Mouse (Mus musculus): ENCODE data around the gene Pnlip. TPM values are rescaled to one million over a fixed set of nuclear protein-coding genes. Genes with fewer than 3 reads are reported as not detected.

The Pnlip gene
- polyA plus RNA-seq, 1 experiment from 2014 or later: not detected

DNA sequence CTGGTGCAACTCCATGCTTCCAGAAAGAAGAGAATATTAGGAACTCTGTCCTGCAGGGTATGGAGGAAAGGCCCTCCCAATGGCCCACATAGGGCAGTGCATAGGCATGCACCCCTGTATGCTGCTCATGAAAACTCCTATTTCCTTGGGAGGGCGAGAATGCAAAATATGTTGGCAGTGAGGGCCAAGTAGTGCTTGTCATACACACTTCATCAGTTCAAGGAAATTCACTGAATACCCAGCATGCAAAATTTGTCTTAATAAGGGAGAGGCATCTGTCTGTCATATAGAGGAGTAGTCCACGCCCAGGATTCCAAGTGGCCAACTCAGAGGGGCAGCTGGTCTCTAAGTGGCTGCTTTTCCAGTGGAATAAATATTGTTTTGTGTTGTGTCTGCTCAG is 11.0 kb downstream of the Pnlip start:
- no peak overlapping the region for H3K27ac ChIP-seq
- no peaks in the 10 kb centered on the region for H3K4me1 ChIP-seq
- no peak for ATAC-seq (ENCODE audit: low FRiP score, low read depth)
- H3K27me3 ChIP-seq: no peaks in the 10 kb centered on the region
- no peaks in the 10 kb centered on the region for H3K36me3 ChIP-seq
- H3K4me3 ChIP-seq: no peak overlapping the region
- no peak overlapping the region for H3K9ac ChIP-seq
- H3K9me3 ChIP-seq: no peaks in the 10 kb centered on the region
- 79% methylated on average over 2 of the region's 2 CpGs for WGBS
- no peak overlapping the region for H3K4me2 ChIP-seq (replicated peaks)

DNA sequence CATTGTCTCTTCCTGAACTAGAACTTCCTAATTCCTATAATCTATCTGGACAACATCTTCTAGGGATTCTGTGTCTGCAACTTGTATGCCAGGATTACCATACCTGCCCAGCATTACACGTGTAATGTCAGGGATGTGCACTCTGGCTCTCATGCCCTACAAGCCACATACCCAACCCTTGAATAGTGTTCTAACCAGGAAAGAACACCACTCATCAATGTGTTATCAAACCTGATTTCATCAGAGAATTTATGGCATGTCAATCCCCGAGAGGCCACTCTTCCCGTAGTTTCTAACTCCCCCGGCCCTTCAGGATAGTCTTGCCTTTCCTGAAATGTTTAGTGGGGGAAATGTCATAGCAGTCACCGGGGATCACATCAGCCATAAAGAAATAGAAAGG is 12.6 kb downstream of the Pnlip start:
- Histone ChIP-seq H3K9me3 (no peaks in the 10 kb centered on the region), H3K4me3 (no peak overlapping the region), H3K36me3 (no peaks in the 10 kb centered on the region), H3K27me3 (no peaks in the 10 kb centered on the region), H3K4me2 (replicated peaks) (no peak overlapping the region), H3K9ac (no peak overlapping the region), H3K4me1 (no peaks in the 10 kb centered on the region), H3K27ac (no peak overlapping the region)
- no peak for ATAC-seq (ENCODE audit: low FRiP score, low read depth)
- WGBS: 80% methylated on average over 5 of the region's 5 CpGs

DNA sequence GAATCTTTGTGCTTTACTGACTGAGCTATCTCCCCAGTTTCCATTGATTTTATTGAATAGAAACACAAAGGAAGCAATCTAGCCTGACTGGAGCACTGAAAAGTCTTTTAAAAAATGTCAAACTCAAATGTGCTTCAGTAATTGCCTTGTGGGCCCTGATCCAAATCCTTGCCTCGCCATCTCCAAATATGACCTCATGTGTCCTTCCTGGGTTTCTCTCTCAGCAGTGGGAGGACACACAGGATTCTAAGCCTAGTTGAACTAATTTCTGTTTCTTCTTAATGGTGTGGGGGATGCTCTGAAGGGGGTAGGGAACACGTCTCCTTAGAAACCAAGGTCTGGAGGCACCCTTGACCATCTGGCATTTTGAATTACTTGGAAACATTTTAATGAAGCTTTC is 22.3 kb downstream of the Pnlip start:
- Histone ChIP-seq H3K4me3 (no peak overlapping the region), H3K27me3 (no peaks in the 10 kb centered on the region), H3K27ac (no peak overlapping the region), H3K36me3 (no peaks in the 10 kb centered on the region), H3K9me3 (no peaks in the 10 kb centered on the region), H3K9ac (no peak overlapping the region), H3K4me2 (replicated peaks) (no peak overlapping the region), H3K4me1 (no peaks in the 10 kb centered on the region)
- 48% methylated on average over 2 of the region's 2 CpGs for WGBS
- no peak for ATAC-seq (ENCODE audit: low FRiP score, low read depth)

DNA sequence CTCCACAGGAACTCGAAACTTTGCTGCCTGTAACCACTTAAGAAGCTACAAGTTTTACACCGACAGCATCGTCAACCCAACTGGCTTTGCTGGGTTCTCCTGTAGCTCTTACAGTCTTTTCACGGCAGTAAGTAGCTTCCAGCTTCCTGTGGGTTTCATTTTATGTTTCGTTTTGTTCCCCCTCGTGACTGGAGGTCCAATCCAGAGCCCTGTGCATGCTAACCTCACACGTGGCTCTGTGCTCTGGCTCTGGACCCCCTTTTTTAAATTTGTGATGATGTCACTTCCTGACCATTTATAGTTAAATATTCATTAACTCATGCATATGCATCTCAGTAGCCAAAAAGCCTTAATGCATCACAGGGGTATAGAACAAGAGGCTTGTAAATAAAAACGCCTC is 24.8 kb downstream of the Pnlip start:
- no peak for ATAC-seq (ENCODE audit: low FRiP score, low read depth)
- 21% methylated on average over 8 of the region's 8 CpGs for WGBS
- H3K9ac ChIP-seq: no peak overlapping the region
- no peaks in the 10 kb centered on the region for H3K4me1 ChIP-seq
- H3K4me2 ChIP-seq (replicated peaks): peak overlapping the region; percentile 34
- no peak overlapping the region for H3K27ac ChIP-seq
- no peak overlapping the region for H3K4me3 ChIP-seq
- no peaks in the 10 kb centered on the region for H3K9me3 ChIP-seq
- H3K36me3 ChIP-seq: no peaks in the 10 kb centered on the region
- no peaks in the 10 kb centered on the region for H3K27me3 ChIP-seq

DNA sequence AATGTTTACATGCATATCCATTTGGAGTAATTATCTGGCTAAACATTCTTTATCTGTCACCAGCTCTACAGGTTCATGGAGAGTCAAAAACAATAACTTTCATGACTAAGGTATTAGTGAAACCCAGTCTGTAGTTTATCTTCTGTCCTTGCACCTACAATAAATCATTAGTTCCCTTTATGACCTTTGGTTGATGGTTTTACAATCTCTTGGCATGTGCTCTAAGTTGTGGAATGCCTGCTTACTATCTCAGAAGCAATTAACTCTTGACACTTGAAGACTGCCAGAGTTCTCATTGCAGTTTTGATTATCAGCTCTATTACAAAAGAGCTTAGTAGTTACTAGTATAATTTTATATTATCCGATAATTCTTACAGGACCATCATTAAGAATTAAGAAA is 36.6 kb downstream of the Pnlip start:
- WGBS: 17% methylated on average over 1 of the region's 1 CpGs
- Histone ChIP-seq H3K36me3 (no peaks in the 10 kb centered on the region), H3K27ac (no peak overlapping the region), H3K4me1 (no peaks in the 10 kb centered on the region), H3K4me2 (replicated peaks) (no peak overlapping the region), H3K9ac (no peak overlapping the region), H3K4me3 (no peak overlapping the region), H3K9me3 (no peaks in the 10 kb centered on the region), H3K27me3 (no peaks in the 10 kb centered on the region)
- ATAC-seq (ENCODE audit: low FRiP score, low read depth): no peak

DNA sequence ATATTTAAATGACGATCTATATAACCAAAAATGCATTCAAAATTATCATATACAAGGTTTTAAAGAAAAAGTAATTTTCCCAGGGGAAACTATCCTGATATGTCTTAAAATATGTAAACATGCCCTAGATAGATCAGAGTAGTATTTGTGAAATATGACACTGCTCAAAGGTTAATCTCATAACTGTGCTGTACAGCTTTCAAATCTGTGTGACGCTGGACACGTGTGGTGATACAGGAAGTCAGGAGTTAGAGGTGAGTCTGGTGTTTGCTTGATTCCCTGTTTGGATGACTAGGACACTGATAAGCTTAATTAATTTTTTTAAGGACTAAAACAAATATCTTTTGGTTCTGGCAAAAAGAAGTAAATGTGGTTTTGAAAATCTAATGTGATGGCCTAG is 43.0 kb downstream of the Pnlip start:
- H3K9me3 ChIP-seq: no peaks in the 10 kb centered on the region
- no peaks in the 10 kb centered on the region for H3K4me1 ChIP-seq
- H3K4me2 ChIP-seq (replicated peaks): no peak overlapping the region
- ATAC-seq (ENCODE audit: low FRiP score, low read depth): no peak
- no peaks in the 10 kb centered on the region for H3K27me3 ChIP-seq
- 78% methylated on average over 3 of the region's 3 CpGs for WGBS
- H3K36me3 ChIP-seq: no peaks in the 10 kb centered on the region
- H3K27ac ChIP-seq: no peak overlapping the region
- no peak overlapping the region for H3K4me3 ChIP-seq
- H3K9ac ChIP-seq: no peak overlapping the region

DNA sequence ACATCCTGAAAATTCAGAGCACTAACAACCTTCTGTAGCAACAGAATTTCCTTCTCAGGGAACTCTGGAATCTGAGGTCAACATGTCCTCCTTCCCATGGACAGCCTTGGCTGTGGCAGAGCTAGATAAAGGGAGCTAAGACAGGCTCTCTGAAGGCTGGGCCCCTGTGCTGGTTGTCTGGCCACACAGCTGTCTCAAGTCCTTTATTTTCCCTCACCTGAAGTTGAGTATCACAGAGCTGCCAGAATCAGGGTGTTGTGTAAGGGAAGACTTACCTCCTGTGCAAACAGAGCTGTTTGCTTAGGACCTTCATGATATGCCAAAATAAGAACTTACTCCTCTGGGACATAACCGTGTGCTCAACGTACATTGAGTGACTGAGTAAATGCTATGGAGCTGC is 43.9 kb downstream of the Pnlip start:
- Histone ChIP-seq H3K4me2 (replicated peaks) (no peak overlapping the region), H3K27ac (no peak overlapping the region), H3K36me3 (no peaks in the 10 kb centered on the region), H3K27me3 (no peaks in the 10 kb centered on the region), H3K9me3 (no peaks in the 10 kb centered on the region), H3K4me3 (no peak overlapping the region), H3K4me1 (no peaks in the 10 kb centered on the region), H3K9ac (no peak overlapping the region)
- 63% methylated on average over 2 of the region's 2 CpGs for WGBS
- ATAC-seq (ENCODE audit: low FRiP score, low read depth): no peak

DNA sequence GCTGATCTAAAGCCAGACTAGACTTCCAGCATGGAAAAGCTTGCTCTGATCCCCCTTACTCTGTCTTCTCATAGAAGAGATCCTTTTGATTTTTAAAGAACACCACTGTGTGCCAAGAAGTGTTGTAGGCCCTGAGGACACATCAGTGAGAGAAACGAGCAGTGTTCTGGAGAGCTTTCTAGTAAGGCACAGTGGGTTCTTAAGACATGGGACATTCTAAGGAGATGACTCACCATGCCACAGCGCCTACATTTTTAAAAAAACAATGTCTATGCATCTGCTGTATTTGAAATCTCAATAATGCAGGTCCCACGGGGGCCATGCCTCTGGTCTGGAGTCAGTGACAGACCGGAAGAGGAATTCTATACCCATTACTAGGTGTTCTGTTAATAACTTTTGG is 52.3 kb downstream of the Pnlip start:
- no peak overlapping the region for H3K4me3 ChIP-seq
- no peak overlapping the region for H3K9ac ChIP-seq
- H3K27ac ChIP-seq: no peak overlapping the region
- no peak overlapping the region for H3K4me2 ChIP-seq (replicated peaks)
- H3K9me3 ChIP-seq: no peaks in the 10 kb centered on the region
- ATAC-seq (ENCODE audit: low FRiP score, low read depth): no peak
- WGBS: 76% methylated on average over 4 of the region's 4 CpGs
- H3K36me3 ChIP-seq: no peaks in the 10 kb centered on the region
- no peaks in the 10 kb centered on the region for H3K4me1 ChIP-seq
- no peaks in the 10 kb centered on the region for H3K27me3 ChIP-seq

DNA sequence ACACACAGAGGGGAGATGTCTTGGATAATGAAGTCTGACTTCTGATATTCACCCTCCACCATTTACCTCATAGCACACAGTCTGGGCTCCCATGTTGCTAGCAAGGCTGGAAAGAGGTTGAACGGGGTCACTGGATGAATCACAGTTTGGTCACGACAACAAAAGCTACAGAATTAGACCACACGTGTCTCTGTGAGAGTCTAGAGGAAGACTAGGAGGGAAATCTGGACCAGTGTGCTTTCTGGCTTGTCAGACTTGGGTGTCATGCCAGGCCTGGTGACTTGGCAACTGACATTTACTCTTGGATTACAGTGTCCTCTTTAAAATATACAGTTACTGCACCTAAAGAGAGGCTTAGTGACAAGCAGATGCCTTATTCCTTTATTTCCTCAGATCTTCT is 56.3 kb downstream of the Pnlip start:
- Histone ChIP-seq H3K27me3 (no peaks in the 10 kb centered on the region), H3K4me3 (no peak overlapping the region), H3K9me3 (no peaks in the 10 kb centered on the region), H3K4me2 (replicated peaks) (no peak overlapping the region), H3K27ac (no peak overlapping the region), H3K4me1 (no peaks in the 10 kb centered on the region), H3K36me3 (no peaks in the 10 kb centered on the region), H3K9ac (no peak overlapping the region)
- WGBS: 82% methylated on average over 3 of the region's 3 CpGs
- no peak for ATAC-seq (ENCODE audit: low FRiP score, low read depth)

DNA sequence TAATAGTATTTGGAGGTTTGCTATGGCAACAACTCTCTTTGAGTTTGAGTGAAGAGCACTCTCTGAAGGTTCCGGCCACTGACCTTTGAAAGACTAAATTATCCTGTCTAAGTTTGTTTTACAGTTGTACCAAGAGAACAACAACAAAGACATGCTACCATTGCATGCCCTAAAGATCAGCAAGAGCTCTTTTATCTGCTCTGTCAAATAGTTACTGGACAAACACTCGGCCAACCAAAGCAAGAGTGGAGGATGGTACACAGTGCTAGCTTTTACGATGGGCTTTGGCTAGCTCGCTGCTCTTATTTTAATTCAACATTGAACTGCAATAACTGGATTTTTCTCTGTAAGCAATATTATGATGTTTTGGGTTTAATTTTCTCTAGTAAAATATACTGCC is 65.6 kb downstream of the Pnlip start:
- no peaks in the 10 kb centered on the region for H3K4me1 ChIP-seq
- WGBS: 76% methylated on average over 4 of the region's 4 CpGs
- no peaks in the 10 kb centered on the region for H3K9me3 ChIP-seq
- H3K27ac ChIP-seq: no peak overlapping the region
- no peak overlapping the region for H3K9ac ChIP-seq
- H3K36me3 ChIP-seq: no peaks in the 10 kb centered on the region
- ATAC-seq (ENCODE audit: low FRiP score, low read depth): no peak
- H3K4me3 ChIP-seq: no peak overlapping the region
- no peak overlapping the region for H3K4me2 ChIP-seq (replicated peaks)
- H3K27me3 ChIP-seq: no peaks in the 10 kb centered on the region

DNA sequence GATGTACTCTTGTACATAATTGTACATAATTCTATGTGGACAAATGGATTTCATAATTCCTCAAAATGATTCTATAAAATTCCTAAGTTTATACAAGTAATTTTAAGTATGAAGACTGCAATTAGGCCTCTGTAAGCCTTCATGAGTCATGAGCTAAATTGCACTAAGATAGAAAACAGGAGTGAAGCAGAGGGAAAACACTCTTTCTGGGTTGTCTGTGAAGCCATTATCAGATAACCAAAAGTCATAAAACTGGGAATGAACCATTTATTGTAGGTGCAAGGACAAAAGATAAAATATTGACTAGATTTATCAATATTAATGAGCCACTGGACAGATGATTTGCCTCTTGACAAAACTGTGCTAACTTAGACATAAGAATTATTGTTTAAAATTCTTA is 68.1 kb downstream of the Pnlip start:
- no peak overlapping the region for H3K27ac ChIP-seq
- H3K4me2 ChIP-seq (replicated peaks): no peak overlapping the region
- no peaks in the 10 kb centered on the region for H3K9me3 ChIP-seq
- ATAC-seq (ENCODE audit: low FRiP score, low read depth): no peak
- no peaks in the 10 kb centered on the region for H3K4me1 ChIP-seq
- H3K4me3 ChIP-seq: no peak overlapping the region
- H3K36me3 ChIP-seq: no peaks in the 10 kb centered on the region
- no peaks in the 10 kb centered on the region for H3K27me3 ChIP-seq
- H3K9ac ChIP-seq: no peak overlapping the region

DNA sequence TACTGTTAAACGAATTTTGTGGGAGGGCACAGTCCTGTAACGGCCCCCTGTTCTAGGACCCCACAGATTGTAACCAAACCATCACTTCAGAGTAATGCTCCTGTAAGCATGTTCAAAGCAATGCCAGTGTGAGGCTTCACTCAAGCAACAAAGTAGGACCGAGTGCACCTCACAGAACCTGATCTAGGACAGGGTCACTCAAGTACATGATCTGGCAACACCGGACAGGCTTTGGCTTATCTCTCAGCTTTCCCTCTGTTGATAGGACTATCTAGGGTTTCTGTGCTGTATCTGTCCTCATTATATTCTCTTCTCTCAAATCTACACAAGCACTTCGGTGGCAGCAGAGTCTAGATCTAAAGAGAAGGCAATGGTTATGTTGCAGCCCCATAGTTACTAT is 74.3 kb downstream of the Pnlip start:
- 77% methylated on average over 5 of the region's 5 CpGs for WGBS
- H3K9me3 ChIP-seq: no peaks in the 10 kb centered on the region
- H3K4me3 ChIP-seq: no peak overlapping the region
- no peak overlapping the region for H3K27ac ChIP-seq
- H3K36me3 ChIP-seq: no peaks in the 10 kb centered on the region
- H3K27me3 ChIP-seq: no peaks in the 10 kb centered on the region
- H3K4me1 ChIP-seq: peaks cover 2% of the 10 kb centered on the region; the same call in 1 of the 2 replicates
- H3K9ac ChIP-seq: no peak overlapping the region
- no peak for ATAC-seq (ENCODE audit: low FRiP score, low read depth)
- no peak overlapping the region for H3K4me2 ChIP-seq (replicated peaks)

DNA sequence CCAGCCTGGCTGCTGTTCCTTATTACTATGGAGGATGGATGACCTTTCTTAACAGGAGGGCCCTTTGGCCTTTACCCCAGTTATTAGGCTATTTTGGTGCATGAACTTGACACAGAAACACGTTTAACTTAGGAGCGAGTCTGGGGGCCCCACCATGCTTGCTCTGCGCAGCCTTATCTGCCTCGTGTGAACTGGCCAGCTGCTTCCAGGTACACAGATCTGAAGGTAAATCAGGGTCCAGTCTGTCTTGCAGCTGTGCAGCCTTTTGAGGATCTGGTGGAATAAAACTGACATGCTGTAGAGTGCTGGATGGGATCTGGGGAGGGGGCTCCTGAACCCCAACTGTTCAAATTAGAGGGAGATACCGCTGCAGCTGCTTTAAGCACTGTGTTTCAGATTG is 75.5 kb downstream of the Pnlip start:
- H3K27me3 ChIP-seq: no peaks in the 10 kb centered on the region
- 57% methylated on average over 5 of the region's 5 CpGs for WGBS
- H3K9me3 ChIP-seq: no peaks in the 10 kb centered on the region
- H3K36me3 ChIP-seq: no peaks in the 10 kb centered on the region
- H3K4me3 ChIP-seq: no peak overlapping the region
- H3K9ac ChIP-seq: no peak overlapping the region
- ATAC-seq (ENCODE audit: low FRiP score, low read depth): no peak
- no peak overlapping the region for H3K27ac ChIP-seq
- H3K4me1 ChIP-seq: peaks cover 2% of the 10 kb centered on the region; the same call in 1 of the 2 replicates
- no peak overlapping the region for H3K4me2 ChIP-seq (replicated peaks)

All from limb, embryonic 13.5 days (tissue).